18 mouse cellular contexts compared by ENCODE assay signal in the genomic region with DNA sequence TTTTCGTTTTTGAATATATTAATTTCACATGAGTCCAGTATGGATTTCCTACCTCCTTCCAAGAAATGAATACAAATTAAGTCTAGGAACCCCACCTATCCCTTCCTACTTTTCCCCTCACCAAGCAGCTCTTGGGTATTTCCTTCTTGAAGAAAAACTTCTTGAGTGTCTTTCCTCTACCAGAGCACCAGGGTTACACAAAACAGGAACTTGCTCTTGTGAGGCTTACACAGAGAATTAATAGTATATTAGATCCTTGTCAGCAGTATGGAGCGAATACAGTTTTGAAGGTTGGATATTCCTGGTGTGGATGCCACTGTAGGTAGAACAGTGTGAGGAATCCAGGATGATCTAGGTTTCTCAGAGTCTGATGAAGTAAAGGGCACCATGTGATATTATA.
A peak's percentile ranks its signal among the peaks of the same experiment; 100 is the strongest.
DNase-seq lines count a peak whose midpoint lies in the region; ATAC-seq and TF ChIP-seq lines count a peak whose summit lies in the region.
"Had no signal": no experiment of that assay in that cellular context is flagged by ENCODE, and none has a peak within 500 bp of the region (broad histone marks: within the 10 kb centered on the region; RNA-seq: fewer than 3 reads in every experiment).

No protein-coding gene starts in this region.

- no peak overlapping the region for H3K4me2 ChIP-seq in forebrain, embryonic 16.5 days (ENCODE audit: low read length)
- H3K4me2 ChIP-seq: embryonic facial prominence, embryonic 12.5 days; forebrain, embryonic 13.5 days; forebrain, embryonic 15.5 days had no signal

- no peaks in the 10 kb centered on the region for H3K27me3 ChIP-seq in heart, adult 2 months (ENCODE audit: control insufficient read depth, insufficient read depth, low read length)
- no peaks in the 10 kb centered on the region for H3K27me3 ChIP-seq in forebrain, embryonic 16.5 days (replicated peaks; ENCODE audit: control insufficient read depth, insufficient read depth, low read length)
- H3K27me3 ChIP-seq: embryonic facial prominence, embryonic 12.5 days; forebrain, embryonic 13.5 days; forebrain, embryonic 15.5 days had no signal

- intact Hi-C loops in heart, adult 2 months (cut with DNase I): no loop called here

- no peaks in the 10 kb centered on the region for H3K9me3 ChIP-seq in forebrain, embryonic 16.5 days (ENCODE audit: control insufficient read depth, low read length)
- H3K9me3 ChIP-seq: embryonic facial prominence, embryonic 10.5 days; embryonic facial prominence, embryonic 12.5 days; forebrain, embryonic 13.5 days; forebrain, embryonic 15.5 days had no signal

- peak; percentile 44 for DNase-seq in A20 (ENCODE audit: low read depth, low spot score)
- no peak for DNase-seq in heart, adult 2 months
- no peak for DNase-seq in lung, postnatal 36 days
- DNase-seq: adrenal gland, adult 2 months; adrenal gland, postnatal 10 days; adrenal gland, postnatal 36 days; cerebellum, adult 11-12 months; cerebellum, adult 2 months; cerebellum, adult 9-10 months; cerebellum, postnatal 14 days; cerebellum, postnatal 36 days had no signal

- H3K4me1 ChIP-seq in heart, adult 2 months (ENCODE audit: control insufficient read depth, insufficient read depth, low read length): no peaks in the 10 kb centered on the region
- H3K4me1 ChIP-seq in forebrain, embryonic 16.5 days (replicated peaks; ENCODE audit: control insufficient read depth, insufficient read depth, low read length): no peaks in the 10 kb centered on the region
- H3K4me1 ChIP-seq: embryonic facial prominence, embryonic 10.5 days; embryonic facial prominence, embryonic 12.5 days; forebrain, embryonic 13.5 days; forebrain, embryonic 15.5 days had no signal

- WGBS in heart, adult 2 months: 80% methylated on average over 2 of the region's 2 CpGs
- WGBS in forebrain, embryonic 16.5 days: 92% methylated on average over 2 of the region's 2 CpGs

- ATAC-seq in hematopoietic stem cell, adult 5-6 weeks (replicated peaks in 1 of 2; ENCODE audit: insufficient read depth in 1 of 2, low FRiP score in 2 of 2, low TSS enrichment in 1 of 2, low read depth in 1 of 2, poor library complexity in 2 of 2, severe bottlenecking in 2 of 2): peak; percentile 59 to 86
- ATAC-seq in neutrophil, adult 5-6 weeks (ENCODE audit: extremely low read depth, insufficient number of reproducible peaks, low FRiP score, poor library complexity, severe bottlenecking): peak; percentile 33; the same call in 1 of the 2 replicates
- ATAC-seq in forebrain, embryonic 16.5 days: no peak
- ATAC-seq: forebrain, embryonic 13.5 days; forebrain, embryonic 15.5 days had no signal

- no peaks in the 10 kb centered on the region for H3K36me3 ChIP-seq in heart, adult 2 months (ENCODE audit: control insufficient read depth, insufficient read depth, low read length)
- no peaks in the 10 kb centered on the region for H3K36me3 ChIP-seq in forebrain, embryonic 16.5 days (ENCODE audit: control insufficient read depth, insufficient read depth)
- H3K36me3 ChIP-seq: embryonic facial prominence, embryonic 10.5 days; embryonic facial prominence, embryonic 12.5 days; forebrain, embryonic 15.5 days had no signal

- no peak for TF ChIP-seq EP300 in heart, adult 2 months (IDR thresholded peaks at IDR 0.05; ENCODE audit: insufficient read depth, low read depth, low read length)

- H3K79me2 ChIP-seq in heart, adult 2 months (replicated peaks; ENCODE audit: control insufficient read depth, insufficient read depth, low read length): no peaks in the 10 kb centered on the region

- H3K27ac ChIP-seq in heart, adult 2 months: no peak overlapping the region
- no peak overlapping the region for H3K27ac ChIP-seq in forebrain, embryonic 16.5 days (ENCODE audit: low read length)
- H3K27ac ChIP-seq: embryonic facial prominence, embryonic 10.5 days; embryonic facial prominence, embryonic 12.5 days; forebrain, embryonic 13.5 days; forebrain, embryonic 15.5 days had no signal

- TF ChIP-seq POLR2A in heart, adult 2 months (IDR thresholded peaks at IDR 0.05; ENCODE audit: insufficient read depth, low read depth, low read length): no peak

- no peak overlapping the region for H3K4me3 ChIP-seq in heart, adult 2 months
- no peak overlapping the region for H3K4me3 ChIP-seq in forebrain, embryonic 16.5 days (replicated peaks; ENCODE audit: low read length)
- H3K4me3 ChIP-seq: embryonic facial prominence, embryonic 10.5 days; embryonic facial prominence, embryonic 12.5 days; forebrain, embryonic 13.5 days; forebrain, embryonic 15.5 days had no signal

- H3K9ac ChIP-seq in heart, adult 2 months (ENCODE audit: low read depth, low read length): no peak overlapping the region
- H3K9ac ChIP-seq in forebrain, embryonic 16.5 days (replicated peaks; ENCODE audit: low read depth, low read length): no peak overlapping the region
- H3K9ac ChIP-seq: embryonic facial prominence, embryonic 12.5 days; forebrain, embryonic 13.5 days; forebrain, embryonic 15.5 days had no signal

- no peak for TF ChIP-seq CTCF in heart, adult 2 months (IDR thresholded peaks at IDR 0.05)
